Mouse (Mus musculus) gastrocnemius, postnatal 36 days (tissue): ENCODE results near the gene Trp53i11. TPM values are rescaled to one million over a fixed set of nuclear protein-coding genes. Genes with fewer than 3 reads are reported as not detected.
A peak's percentile ranks its signal among the peaks of the same experiment; 100 is the strongest.

Experiments
- DNase-seq, 2 experiments: peaks; one replicate each; pipeline ENCODE4 v3.0.0; 2022
- intact Hi-C: fragments of 180-260 bp; cut with DNase I; formaldehyde crosslinking; loops from one replicate; pipeline ENCODE4 v1.15.1; 2025
- total RNA-seq, 2 experiments: library from RNA; stranded (reverse); gene quantifications; 2 replicates each; pipeline ENCODE4 v1.2.3; 2021

The Trp53i11 gene
- total RNA-seq, 2 experiments from 2014 or later = 4.7 to 8.0 TPM

GRCm38 (mm10) chr2:93191488-93192181 lies 4.3 kb downstream of the Trp53i11 start:
- DNase-seq = no peak
- intact Hi-C loops = no loop called here

GRCm38 (mm10) chr2:93192182-93192560 lies 4.8 kb downstream of the Trp53i11 start:
- DNase-seq = no peak
- intact Hi-C loops = no loop called here

GRCm38 (mm10) chr2:93192671-93193080 lies 5.3 kb downstream of the Trp53i11 start:
- intact Hi-C loops = no loop called here

GRCm38 (mm10) chr2:93193806-93194205 lies 6.5 kb downstream of the Trp53i11 start:
- DNase-seq = no peak
- intact Hi-C loops = no loop called here

More at GRCm38 (mm10) chr2:93192671-93193080, 5.3 kb downstream of the Trp53i11 start:
- no peak for DNase-seq

- DNase-seq = peak; percentile 87 to 88
- intact Hi-C loops = loop anchor here (2.0 to 5.0 kb wide), 2 partner anchors 128 to 297 kb away; no protein-coding TSS in a partner anchor
Observed at GRCm38 (mm10) chr2:93198846-93199245, 11.5 kb downstream of the Trp53i11 start.

GRCm38 (mm10) chr2:93199531-93199974 lies 12.2 kb downstream of the Trp53i11 start:
- intact Hi-C loops = loop anchor here (2.0 to 5.0 kb wide), 2 partner anchors 129 to 297 kb away; no protein-coding TSS in a partner anchor
- DNase-seq = peak; percentile 47 to 53

GRCm38 (mm10) chr2:93200681-93201340 lies 13.5 kb downstream of the Trp53i11 start:
- no peak for DNase-seq
- intact Hi-C loops = no loop called here

- DNase-seq = no peak
- intact Hi-C loops = no loop called here
Observed at GRCm38 (mm10) chr2:93201997-93202396, 14.6 kb downstream of the Trp53i11 start.

GRCm38 (mm10) chr2:93202782-93203181 lies 15.4 kb downstream of the Trp53i11 start:
- intact Hi-C loops = no loop called here
- DNase-seq = no peak

- intact Hi-C loops = no loop called here
- peak in 1 of 2 experiments; percentile 37 for DNase-seq
Observed at GRCm38 (mm10) chr2:93203682-93204081, 16.3 kb downstream of the Trp53i11 start.

GRCm38 (mm10) chr2:93204571-93204970 lies 17.2 kb downstream of the Trp53i11 start:
- no peak for DNase-seq
- intact Hi-C loops = no loop called here

GRCm38 (mm10) chr2:93206126-93206525 lies 18.8 kb downstream of the Trp53i11 start:
- intact Hi-C loops = no loop called here

GRCm38 (mm10) chr2:93212386-93212785 lies 25.0 kb downstream of the Trp53i11 start:
- intact Hi-C loops = loop anchor here (10.0 kb wide), 1 partner anchor 442 kb away; no protein-coding TSS in a partner anchor

More at GRCm38 (mm10) chr2:93206126-93206525, 18.8 kb downstream of the Trp53i11 start:
- DNase-seq = no peak

GRCm38 (mm10) chr2:93212865-93213264 lies 25.5 kb downstream of the Trp53i11 start:
- intact Hi-C loops = loop anchor here (10.0 kb wide), 1 partner anchor 442 kb away; no protein-coding TSS in a partner anchor
- no peak for DNase-seq

More at GRCm38 (mm10) chr2:93212386-93212785, 25.0 kb downstream of the Trp53i11 start:
- no peak for DNase-seq

- DNase-seq = no peak
- intact Hi-C loops = loop anchor here (10.0 kb wide), 1 partner anchor 441 kb away; no protein-coding TSS in a partner anchor
Observed at GRCm38 (mm10) chr2:93214192-93214591, 26.8 kb downstream of the Trp53i11 start.

- no peak for DNase-seq
- intact Hi-C loops = loop anchor here (2.0 to 10.0 kb wide), 3 partner anchors 203 to 439 kb away; no protein-coding TSS in a partner anchor
Observed at GRCm38 (mm10) chr2:93215790-93216189, 28.4 kb downstream of the Trp53i11 start.

- intact Hi-C loops = loop anchor here (2.0 to 10.0 kb wide), 3 partner anchors 202 to 438 kb away; no protein-coding TSS in a partner anchor
- DNase-seq = peak; percentile 83 to 84
Observed at GRCm38 (mm10) chr2:93217015-93217414, 29.7 kb downstream of the Trp53i11 start.

- DNase-seq = no peak
- intact Hi-C loops = loop anchor here (5.0 to 10.0 kb wide), 2 partner anchors 254 to 436 kb away; no protein-coding TSS in a partner anchor
Observed at GRCm38 (mm10) chr2:93218353-93218990, 31.1 kb downstream of the Trp53i11 start.

GRCm38 (mm10) chr2:93219576-93219975 lies 32.2 kb downstream of the Trp53i11 start:
- DNase-seq = no peak
- intact Hi-C loops = loop anchor here (5.0 to 10.0 kb wide), 2 partner anchors 253 to 435 kb away; no protein-coding TSS in a partner anchor

- intact Hi-C loops = loop anchor here (10.0 kb wide), 1 partner anchor 574 kb away; no protein-coding TSS in a partner anchor
- no peak for DNase-seq
Observed at GRCm38 (mm10) chr2:93220447-93220846, 33.1 kb downstream of the Trp53i11 start.
